Mouse (Mus musculus): ENCODE data around the gene Rictor.

DNA sequence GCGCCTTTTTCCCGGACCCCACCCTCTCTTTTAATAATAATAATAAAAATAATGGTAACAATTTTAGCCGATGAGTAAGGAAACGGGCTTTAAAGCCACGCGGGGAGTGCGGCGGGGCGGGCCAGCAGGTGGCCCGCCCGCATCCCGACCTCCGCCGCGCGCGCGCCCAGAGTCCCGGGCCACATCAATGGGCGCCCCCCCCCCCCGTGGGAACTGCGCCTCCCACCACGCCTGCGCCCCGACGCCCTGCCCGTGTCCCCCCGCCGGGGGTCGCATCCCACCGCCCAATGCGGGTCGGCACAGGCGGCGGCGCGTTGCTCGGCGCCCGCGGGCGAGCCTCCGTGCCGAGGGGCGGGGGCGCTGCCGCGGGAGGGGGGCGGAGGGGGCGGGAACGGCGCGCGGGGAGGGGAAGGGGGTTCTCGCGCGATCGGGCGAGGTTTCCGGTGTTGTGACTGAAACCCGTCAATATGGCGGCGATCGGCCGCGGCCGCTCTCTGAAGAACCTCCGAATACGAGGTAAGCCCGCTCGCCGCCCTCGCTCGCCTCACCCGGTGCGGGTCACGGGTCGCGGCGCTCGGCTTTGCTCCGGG is at the start of gene Rictor:
- peak; percentile 73 for TF ChIP-seq POLR2A (IDR thresholded peaks at IDR 0.05; ENCODE audit: control insufficient read depth, extremely low read depth, insufficient read depth, low read length, poor library complexity)
- TF ChIP-seq CTCF (IDR thresholded peaks at IDR 0.05; ENCODE audit: borderline replicate concordance, control insufficient read depth, extremely low read depth, insufficient read depth, low read length, poor library complexity), result no peak

All from thymus, adult 2 months (tissue).